Mouse (Mus musculus): ENCODE measurements around the gene Def6.

DNA sequence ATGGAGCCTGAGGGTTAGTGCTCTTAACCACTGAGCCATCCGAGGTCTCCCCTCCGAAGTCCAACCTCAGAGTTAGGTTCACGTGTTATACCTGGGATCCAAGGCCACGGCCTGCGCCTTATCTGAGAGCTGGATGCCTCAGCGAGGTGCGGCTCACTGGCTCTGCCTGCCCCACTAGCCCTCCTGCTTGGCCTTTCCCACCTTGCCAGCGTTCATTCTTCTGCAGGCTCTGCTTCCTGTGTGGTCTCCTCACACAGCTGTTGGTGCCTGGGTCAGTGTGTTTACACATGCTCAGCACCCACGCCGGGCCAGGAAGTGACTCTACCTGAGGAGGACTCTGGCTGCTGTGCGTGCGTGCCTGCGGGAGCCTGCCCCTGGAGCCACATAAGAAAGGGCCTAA is 62.6 kb downstream of the Def6 start:
- TF ChIP-seq CTCF (IDR thresholded peaks at IDR 0.05) (no peak), EP300 (IDR thresholded peaks at IDR 0.05) (no peak)
